Mouse (Mus musculus) forebrain, embryonic 12.5 days (tissue): ENCODE measurements around the gene Fam172a. TPM values are rescaled to one million over a fixed set of nuclear protein-coding genes. Genes with fewer than 3 reads are reported as not detected.

Source experiments
- ATAC-seq: fragments of 200-750 bp; cut with Nextera tagmentation; 2 replicates; pipeline ENCODE4 v1.8.0; 2017; ENCODE audit warnings: moderate TSS enrichment; ENCODE audit not compliant: low FRiP score
- H3K27ac ChIP-seq: fragments of 300-500 bp; sonication (generic); 2 replicates; pipeline ENCODE4 v1.5.1; 2016; ENCODE audit warnings: mild to moderate bottlenecking
- H3K27me3 ChIP-seq: fragments of 300-500 bp; sonication (generic); 2 replicates; pipeline ENCODE4 v1.6.1; 2016; ENCODE audit warnings: mild to moderate bottlenecking
- H3K36me3 ChIP-seq: fragments of 300-500 bp; sonication (generic); replicated peaks from 2 replicates; pipeline ENCODE4 v1.6.1; 2016; ENCODE audit warnings: mild to moderate bottlenecking
- H3K4me1 ChIP-seq: fragments of 300-500 bp; sonication (generic); 2 replicates; pipeline ENCODE4 v1.6.1; 2016
- H3K4me2 ChIP-seq: fragments of 300-500 bp; sonication (generic); 2 replicates; pipeline ENCODE4 v1.6.1; 2016; ENCODE audit warnings: mild to moderate bottlenecking, moderate library complexity
- H3K4me3 ChIP-seq: fragments of 300-500 bp; sonication (generic); replicated peaks from 2 replicates; pipeline ENCODE4 v1.5.1; 2016; ENCODE audit warnings: mild to moderate bottlenecking
- H3K9ac ChIP-seq: fragments of 300-500 bp; sonication (generic); 2 replicates; pipeline ENCODE4 v1.6.1; 2016; ENCODE audit warnings: mild to moderate bottlenecking
- H3K9me3 ChIP-seq: fragments of 300-500 bp; sonication (generic); 2 replicates; pipeline ENCODE4 v1.6.1; 2016
- WGBS: fragments of 180-500 bp; shearing (Covaris S2); methylation state at CpG from one replicate; pipeline ENCODE4 v1.1.7; 2016; 5-methylcytosine and 5-hydroxymethylcytosine counted together
- polyA plus RNA-seq: library from polyadenylated mRNA; unstranded; fragments of >200 nt; fragmentation: Nextera tagmentation; extraction: Ambion mirVana; gene quantifications from 2 replicates; pipeline ENCODE4 v1.2.1, GENCODE M21; 2016

Gene Fam172a
- polyA plus RNA-seq, 1 experiment from 2014 or later = 52.1 TPM

GRCm38 (mm10) chr13:78090701-78091100, 388.9 kb downstream of the Fam172a start:
- no peak for ATAC-seq
- H3K4me3 ChIP-seq = no peak overlapping the region
- H3K9ac ChIP-seq = no peak overlapping the region
- H3K27me3 ChIP-seq = no peaks in the 10 kb centered on the region
- H3K4me1 ChIP-seq = no peaks in the 10 kb centered on the region
- no peaks in the 10 kb centered on the region for H3K9me3 ChIP-seq
- H3K4me2 ChIP-seq = no peak overlapping the region
- H3K36me3 ChIP-seq = no peaks in the 10 kb centered on the region
- no peak overlapping the region for H3K27ac ChIP-seq

- H3K4me1 ChIP-seq = no peaks in the 10 kb centered on the region
- no peaks in the 10 kb centered on the region for H3K36me3 ChIP-seq
- no peak overlapping the region for H3K27ac ChIP-seq
- WGBS = 77% methylated on average over 3 of the region's 3 CpGs
- no peaks in the 10 kb centered on the region for H3K9me3 ChIP-seq
- no peak overlapping the region for H3K4me2 ChIP-seq
- H3K4me3 ChIP-seq = no peak overlapping the region
- no peaks in the 10 kb centered on the region for H3K27me3 ChIP-seq
- no peak overlapping the region for H3K9ac ChIP-seq
- ATAC-seq = peak; percentile 69; the same call in 1 of the 2 replicates
Measured at GRCm38 (mm10) chr13:78091949-78092348, 390.1 kb downstream of the Fam172a start.

GRCm38 (mm10) chr13:78094352-78094751, 392.5 kb downstream of the Fam172a start:
- no peak overlapping the region for H3K4me2 ChIP-seq
- H3K27me3 ChIP-seq = 0 out of 2 replicates have a peak, but pooled peaks cover 7% of the 10 kb centered on the region
- no peaks in the 10 kb centered on the region for H3K4me1 ChIP-seq
- H3K36me3 ChIP-seq = no peaks in the 10 kb centered on the region
- no peak overlapping the region for H3K27ac ChIP-seq
- 88% methylated on average over 2 of the region's 2 CpGs for WGBS
- no peak overlapping the region for H3K9ac ChIP-seq
- H3K9me3 ChIP-seq = no peaks in the 10 kb centered on the region
- H3K4me3 ChIP-seq = no peak overlapping the region
- ATAC-seq = no peak

DNA sequence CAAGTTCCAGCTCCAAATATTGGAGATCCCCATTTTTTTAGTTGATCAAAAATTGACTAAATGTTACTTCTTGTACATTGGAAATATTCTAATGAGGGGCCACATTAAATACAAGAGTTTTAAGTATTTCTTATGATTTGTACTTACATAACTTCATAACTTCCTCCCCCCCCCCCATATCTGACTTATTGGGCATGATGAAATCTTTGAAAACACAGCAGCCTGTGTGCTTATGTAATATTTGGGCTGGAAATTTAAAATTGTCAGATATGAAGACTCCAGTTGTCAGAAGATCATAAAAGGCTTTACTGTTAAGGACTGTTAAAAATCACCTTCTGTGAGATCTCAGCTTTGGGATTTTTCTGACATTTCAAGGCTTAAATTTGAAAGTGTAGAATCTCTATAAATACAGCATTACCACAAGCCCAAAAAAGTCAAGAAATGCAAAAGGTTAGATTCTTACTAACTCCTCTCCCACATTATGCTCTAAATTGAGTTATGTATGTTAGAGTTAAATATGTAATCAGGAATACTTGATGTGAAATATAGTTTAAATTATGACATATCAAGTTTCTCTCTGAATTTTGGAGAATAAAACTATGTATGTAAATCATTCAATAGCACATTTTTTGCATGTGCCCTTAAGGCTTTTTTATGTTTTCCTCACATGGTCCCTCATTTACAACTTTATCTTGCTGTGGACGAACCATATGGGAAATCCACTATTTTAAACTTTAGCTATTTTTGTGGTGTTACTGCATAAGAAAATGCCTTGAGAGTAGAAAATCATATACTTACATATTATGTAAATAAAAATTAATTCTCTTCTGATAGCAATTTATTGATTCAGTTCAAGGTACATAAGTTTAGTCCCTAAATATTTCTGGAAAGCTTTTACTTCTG, 393.5 kb downstream of the Fam172a start:
- ATAC-seq = no peak
- H3K27me3 ChIP-seq = 0 out of 2 replicates have a peak, but pooled peaks cover 7% of the 10 kb centered on the region
- WGBS = 88% methylated on average over 1 of the region's 1 CpGs
- no peaks in the 10 kb centered on the region for H3K9me3 ChIP-seq
- no peak overlapping the region for H3K4me3 ChIP-seq
- H3K9ac ChIP-seq = no peak overlapping the region
- no peak overlapping the region for H3K27ac ChIP-seq
- H3K36me3 ChIP-seq = no peaks in the 10 kb centered on the region
- peaks cover 4% of the 10 kb centered on the region; the same call in 1 of the 2 replicates for H3K4me1 ChIP-seq
- H3K4me2 ChIP-seq = no peak overlapping the region

DNA sequence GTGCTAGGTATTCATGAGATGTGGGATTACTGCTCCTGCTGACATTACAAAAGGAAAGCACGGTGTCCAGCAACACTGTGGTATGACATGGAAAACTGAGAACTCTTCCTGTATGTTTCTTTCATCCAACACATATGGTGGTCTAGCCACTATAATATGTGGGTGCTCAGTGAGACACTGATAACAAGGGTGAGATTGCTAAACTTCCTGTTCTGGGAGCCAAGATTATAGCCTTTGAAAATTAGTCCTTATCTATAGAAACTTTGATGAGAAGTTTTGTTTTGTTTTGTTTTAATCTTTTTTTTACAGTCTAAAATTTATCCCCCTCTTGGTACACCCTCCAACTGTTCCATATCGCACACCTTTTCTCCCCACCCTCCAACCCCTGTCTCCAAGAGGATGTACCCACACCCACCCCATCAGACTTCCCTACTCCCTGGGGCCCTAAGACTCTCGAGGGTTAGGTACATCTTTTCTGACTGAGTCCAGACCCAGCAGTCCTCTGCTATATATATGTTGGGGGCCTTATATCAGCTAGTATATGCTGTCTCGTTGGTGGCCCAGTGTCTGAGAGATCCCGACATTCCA, 397.1 kb downstream of the Fam172a start:
- peaks cover 11% of the 10 kb centered on the region; the same call in 1 of the 2 replicates for H3K4me1 ChIP-seq
- no peaks in the 10 kb centered on the region for H3K36me3 ChIP-seq
- no peak overlapping the region for H3K4me2 ChIP-seq
- 76% methylated on average over 5 of the region's 5 CpGs for WGBS
- no peaks in the 10 kb centered on the region for H3K9me3 ChIP-seq
- H3K27me3 ChIP-seq = 0 out of 2 replicates have a peak, but pooled peaks cover 7% of the 10 kb centered on the region
- H3K9ac ChIP-seq = no peak overlapping the region
- no peak overlapping the region for H3K4me3 ChIP-seq
- H3K27ac ChIP-seq = no peak overlapping the region
- ATAC-seq = no peak

DNA sequence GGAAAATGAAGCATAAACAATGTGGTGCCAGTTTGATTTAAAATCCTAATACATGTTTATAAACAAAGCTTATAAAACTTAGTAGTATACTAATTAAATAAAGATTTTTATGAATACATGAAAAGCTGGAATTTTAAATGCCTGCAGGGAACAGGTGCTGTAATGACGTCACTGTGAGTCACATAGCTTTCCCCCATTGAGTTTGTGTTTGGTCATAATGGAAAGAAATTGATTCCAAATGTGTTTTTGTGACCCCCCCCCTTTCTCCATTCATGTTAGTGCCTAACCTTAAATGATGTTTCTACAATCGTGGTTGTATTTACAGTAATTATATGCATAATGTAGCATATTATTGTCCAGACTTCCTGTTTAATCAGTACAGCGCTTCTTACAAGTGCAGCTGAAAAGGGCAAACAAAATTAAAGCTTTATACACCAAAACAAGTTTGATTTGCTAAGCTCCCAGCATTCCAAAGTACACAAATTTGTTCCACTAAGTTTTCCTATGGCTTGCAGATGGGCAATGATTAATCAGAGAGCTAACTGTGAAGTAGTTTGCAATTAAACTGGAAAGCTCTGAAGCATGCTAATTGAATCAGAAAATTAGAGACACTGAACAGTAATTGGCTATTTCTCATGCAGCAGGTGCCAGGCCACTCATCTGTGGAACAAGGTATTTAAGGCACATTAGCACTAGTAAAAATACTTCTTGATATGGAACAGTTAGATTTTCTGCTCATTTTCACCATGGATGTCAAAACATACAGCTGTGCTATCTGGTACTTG, 398.1 kb downstream of the Fam172a start:
- Histone ChIP-seq H3K36me3 (no peaks in the 10 kb centered on the region), H3K4me3 (no peak overlapping the region), H3K4me2 (no peak overlapping the region), H3K9ac (no peak overlapping the region), H3K9me3 (no peaks in the 10 kb centered on the region), H3K27ac (no peak overlapping the region), H3K27me3 (0 out of 2 replicates have a peak, but pooled peaks cover 7% of the 10 kb centered on the region), H3K4me1 (peaks cover 11% of the 10 kb centered on the region; the same call in 1 of the 2 replicates)
- peak; percentile 84 for ATAC-seq
- WGBS = 32% methylated on average over 3 of the region's 3 CpGs

DNA sequence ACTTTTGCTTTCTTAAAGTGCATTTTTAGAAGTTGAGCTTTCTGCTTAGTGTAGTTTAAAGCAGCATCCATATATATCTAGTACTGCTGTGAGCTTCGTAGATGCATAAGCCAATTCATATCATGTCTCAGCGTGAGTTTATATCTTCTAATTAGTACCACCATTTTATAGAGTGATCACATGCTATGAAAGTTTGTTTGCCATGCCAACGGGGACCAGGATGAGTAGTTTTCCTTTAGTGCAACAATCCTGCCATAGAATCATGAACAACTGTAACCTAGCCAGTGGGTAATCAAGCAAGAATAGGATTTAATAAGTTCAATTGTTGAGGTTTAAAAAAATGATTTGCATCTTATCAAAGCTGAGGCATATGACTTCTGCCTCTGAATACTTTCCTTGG, 398.8 kb downstream of the Fam172a start:
- ATAC-seq = peak; percentile 33; the same call in 1 of the 2 replicates
- 63% methylated on average over 3 of the region's 3 CpGs for WGBS
- H3K4me2 ChIP-seq = no peak overlapping the region
- H3K9ac ChIP-seq = no peak overlapping the region
- H3K9me3 ChIP-seq = no peaks in the 10 kb centered on the region
- H3K36me3 ChIP-seq = no peaks in the 10 kb centered on the region
- 0 out of 2 replicates have a peak, but pooled peaks cover 7% of the 10 kb centered on the region for H3K27me3 ChIP-seq
- H3K4me3 ChIP-seq = no peak overlapping the region
- H3K4me1 ChIP-seq = peaks cover 11% of the 10 kb centered on the region; the same call in 1 of the 2 replicates
- no peak overlapping the region for H3K27ac ChIP-seq

DNA sequence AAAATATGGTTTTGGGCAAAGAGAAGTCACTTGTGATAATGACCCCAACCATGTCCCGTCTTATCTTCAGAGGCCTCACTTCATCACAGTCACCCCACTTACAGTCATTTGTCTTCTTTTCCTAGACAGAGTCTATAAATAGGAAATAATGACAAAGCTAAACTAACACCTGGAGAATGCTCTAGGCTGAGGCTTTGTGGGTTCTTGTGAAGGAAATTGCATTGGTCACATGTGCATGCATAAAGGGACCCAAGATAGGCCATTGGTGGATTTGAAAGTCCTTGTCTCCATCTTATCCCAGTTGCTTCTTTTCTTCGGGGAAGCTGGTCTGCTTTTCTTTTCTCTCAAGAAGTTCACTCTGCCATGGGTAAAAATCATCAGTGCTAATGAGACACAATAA, 400.5 kb downstream of the Fam172a start:
- Histone ChIP-seq H3K4me3 (no peak overlapping the region), H3K4me1 (peaks cover 11% of the 10 kb centered on the region; the same call in 1 of the 2 replicates), H3K9ac (no peak overlapping the region), H3K4me2 (no peak overlapping the region), H3K27ac (no peak overlapping the region), H3K36me3 (no peaks in the 10 kb centered on the region), H3K27me3 (0 out of 2 replicates have a peak, but pooled peaks cover 6% of the 10 kb centered on the region), H3K9me3 (no peaks in the 10 kb centered on the region)
- WGBS = 80% methylated on average over 2 of the region's 2 CpGs
- ATAC-seq = no peak

- no peaks in the 10 kb centered on the region for H3K9me3 ChIP-seq
- no peak overlapping the region for H3K9ac ChIP-seq
- no peak for ATAC-seq
- H3K36me3 ChIP-seq = no peaks in the 10 kb centered on the region
- WGBS = 90% methylated on average over 3 of the region's 3 CpGs
- H3K4me1 ChIP-seq = peaks cover 11% of the 10 kb centered on the region; the same call in 1 of the 2 replicates
- H3K27ac ChIP-seq = no peak overlapping the region
- H3K4me2 ChIP-seq = no peak overlapping the region
- H3K4me3 ChIP-seq = no peak overlapping the region
- H3K27me3 ChIP-seq = no peaks in the 10 kb centered on the region
Measured at GRCm38 (mm10) chr13:78104851-78105250, 403.0 kb downstream of the Fam172a start.

GRCm38 (mm10) chr13:78110648-78111047, 408.8 kb downstream of the Fam172a start:
- no peaks in the 10 kb centered on the region for H3K27me3 ChIP-seq
- WGBS = 72% methylated on average over 4 of the region's 4 CpGs

DNA sequence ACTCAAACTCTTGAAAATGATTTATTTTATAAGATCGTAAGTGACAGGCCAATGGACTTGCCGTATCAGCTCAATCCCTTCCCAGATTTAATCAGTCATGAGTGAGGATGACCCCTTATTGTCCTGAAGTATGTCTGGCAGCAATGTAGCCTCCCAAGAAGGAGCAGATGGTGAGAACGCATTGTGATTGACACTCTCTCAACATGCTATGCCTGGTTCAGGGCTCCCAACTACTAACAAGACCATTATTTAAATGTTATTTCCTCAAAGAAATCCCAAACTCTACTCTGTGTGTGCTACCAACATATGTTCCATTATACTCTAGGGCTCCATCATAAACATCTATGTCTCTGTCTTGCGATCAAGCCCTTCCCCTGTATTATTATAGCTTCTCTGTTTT, 412.1 kb downstream of the Fam172a start:
- no peaks in the 10 kb centered on the region for H3K27me3 ChIP-seq
- ATAC-seq = no peak
- no peak overlapping the region for H3K27ac ChIP-seq
- no peak overlapping the region for H3K9ac ChIP-seq
- peaks cover 4% of the 10 kb centered on the region; the same call in 1 of the 2 replicates for H3K4me1 ChIP-seq
- H3K36me3 ChIP-seq = no peaks in the 10 kb centered on the region
- no peaks in the 10 kb centered on the region for H3K9me3 ChIP-seq
- no peak overlapping the region for H3K4me3 ChIP-seq
- 94% methylated on average over 4 of the region's 4 CpGs for whole genome bisulfite sequencing
- H3K4me2 ChIP-seq = no peak overlapping the region

More at GRCm38 (mm10) chr13:78110648-78111047, 408.8 kb downstream of the Fam172a start:
- no peaks in the 10 kb centered on the region for H3K36me3 ChIP-seq
- H3K4me3 ChIP-seq = no peak overlapping the region
- no peaks in the 10 kb centered on the region for H3K9me3 ChIP-seq
- no peak overlapping the region for H3K27ac ChIP-seq
- no peak overlapping the region for H3K4me2 ChIP-seq
- peaks cover 4% of the 10 kb centered on the region; the same call in 1 of the 2 replicates for H3K4me1 ChIP-seq
- ATAC-seq = no peak
- H3K9ac ChIP-seq = no peak overlapping the region

GRCm38 (mm10) chr13:78118715-78119114, 416.9 kb downstream of the Fam172a start:
- Histone ChIP-seq H3K9me3 (no peaks in the 10 kb centered on the region), H3K27ac (no peak overlapping the region), H3K36me3 (no peaks in the 10 kb centered on the region), H3K4me1 (no peaks in the 10 kb centered on the region), H3K27me3 (no peaks in the 10 kb centered on the region), H3K9ac (no peak overlapping the region), H3K4me2 (no peak overlapping the region), H3K4me3 (no peak overlapping the region)
- WGBS = 90% methylated on average over 1 of the region's 1 CpGs
- no peak for ATAC-seq
